Mouse (Mus musculus) liver, embryonic 16.5 days (tissue): ENCODE data around the gene Nmur1. TPM values are rescaled to one million over a fixed set of nuclear protein-coding genes. Genes with fewer than 3 reads are reported as not detected.

Experiments
- ATAC-seq: fragments of 200-750 bp; cut with Nextera tagmentation; 2 replicates; pipeline ENCODE4 v1.8.0; 2017; ENCODE audit warnings: low read depth, mild to moderate bottlenecking, moderate number of reproducible peaks, moderate library complexity
- H3K27ac ChIP-seq: fragments of 300-500 bp; sonication (generic); 2 replicates; pipeline ENCODE4 v1.5.1; 2014; ENCODE audit warnings: mild to moderate bottlenecking, low read length
- H3K27me3 ChIP-seq: fragments of 300-500 bp; sonication (generic); 2 replicates; pipeline ENCODE4 v1.6.1; 2014; ENCODE audit warnings: low read depth, low read length, mixed read lengths; ENCODE audit not compliant: control insufficient read depth, insufficient read depth
- H3K36me3 ChIP-seq: fragments of 300-500 bp; sonication (generic); 2 replicates; pipeline ENCODE4 v1.6.1; 2014; ENCODE audit warnings: mild to moderate bottlenecking; ENCODE audit not compliant: control insufficient read depth, insufficient read depth
- H3K4me1 ChIP-seq: fragments of 300-500 bp; sonication (generic); 2 replicates; pipeline ENCODE4 v1.6.1; 2014; ENCODE audit warnings: low read depth, low read length, mixed read lengths; ENCODE audit not compliant: control insufficient read depth
- H3K4me2 ChIP-seq: fragments of 300-500 bp; sonication (generic); 2 replicates; pipeline ENCODE4 v1.6.1; 2014; ENCODE audit warnings: low read depth, low read length, mixed read lengths
- H3K4me3 ChIP-seq: fragments of 300-500 bp; sonication (generic); 2 replicates; pipeline ENCODE4 v1.5.1; 2014; ENCODE audit warnings: low read depth, mild to moderate bottlenecking, low read length
- H3K9ac ChIP-seq: fragments of 300-500 bp; sonication (generic); 2 replicates; pipeline ENCODE4 v1.6.1; 2014; ENCODE audit warnings: low read depth, low read length
- H3K9me3 ChIP-seq: fragments of 300-500 bp; sonication (generic); replicated peaks from 2 replicates; pipeline ENCODE4 v1.6.1; 2016; ENCODE audit warnings: low read length; ENCODE audit not compliant: control insufficient read depth
- WGBS: fragments of 180-500 bp; shearing (Covaris S2); extraction: QIAGEN DNeasy Blood & Tissue Kit; methylation state at CpG from one replicate; pipeline ENCODE4 v1.1.7; 2014; ENCODE audit not compliant: insufficient replicate concordance; 5-methylcytosine and 5-hydroxymethylcytosine counted together
- polyA plus RNA-seq: library from polyadenylated mRNA; unstranded; fragments of >200 nt; fragmentation: Nextera tagmentation; extraction: Ambion mirVana; gene quantifications from 2 replicates; pipeline ENCODE4 v1.2.1, GENCODE M21; 2015

Nmur1 gene
- polyA plus RNA-seq, 1 experiment from 2014 or later, result not detected

DNA sequence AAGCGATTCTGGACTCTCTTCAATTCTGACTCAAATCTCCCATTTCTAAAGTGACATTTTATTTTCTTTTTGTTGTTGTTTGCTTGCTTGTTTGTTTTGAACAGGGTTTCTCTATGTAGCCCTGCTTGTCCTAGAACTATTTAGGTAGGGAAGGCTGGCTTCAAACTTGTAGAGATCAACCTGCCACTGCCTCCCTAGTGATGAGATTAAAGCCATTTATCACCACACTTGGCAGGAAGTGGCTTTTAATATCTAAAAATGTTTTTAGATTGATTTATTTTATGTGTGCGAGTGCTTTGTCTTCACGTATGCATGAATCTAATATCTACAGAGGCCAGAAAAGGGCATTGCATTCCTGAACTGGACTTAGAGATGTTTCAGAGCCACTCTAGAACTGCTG is 32.8 kb downstream of the Nmur1 start:
- Histone ChIP-seq H3K4me3 (no peak overlapping the region), H3K36me3 (no peaks in the 10 kb centered on the region), H3K4me2 (no peak overlapping the region), H3K9ac (no peak overlapping the region), H3K27me3 (no peaks in the 10 kb centered on the region), H3K9me3 (no peaks in the 10 kb centered on the region), H3K27ac (no peak overlapping the region), H3K4me1 (no peaks in the 10 kb centered on the region)
- no peak for ATAC-seq
- WGBS, result 49% methylated on average over 3 of the region's 3 CpGs

GRCm38 (mm10) chr1:86391425-86391824 is 34.6 kb downstream of the Nmur1 start:
- Histone ChIP-seq H3K9ac (no peak overlapping the region), H3K27ac (no peak overlapping the region), H3K9me3 (no peaks in the 10 kb centered on the region), H3K4me2 (no peak overlapping the region), H3K27me3 (no peaks in the 10 kb centered on the region), H3K4me3 (no peak overlapping the region), H3K4me1 (no peaks in the 10 kb centered on the region), H3K36me3 (no peaks in the 10 kb centered on the region)
- WGBS, result 66% methylated on average over 2 of the region's 2 CpGs
- no peak for ATAC-seq

DNA sequence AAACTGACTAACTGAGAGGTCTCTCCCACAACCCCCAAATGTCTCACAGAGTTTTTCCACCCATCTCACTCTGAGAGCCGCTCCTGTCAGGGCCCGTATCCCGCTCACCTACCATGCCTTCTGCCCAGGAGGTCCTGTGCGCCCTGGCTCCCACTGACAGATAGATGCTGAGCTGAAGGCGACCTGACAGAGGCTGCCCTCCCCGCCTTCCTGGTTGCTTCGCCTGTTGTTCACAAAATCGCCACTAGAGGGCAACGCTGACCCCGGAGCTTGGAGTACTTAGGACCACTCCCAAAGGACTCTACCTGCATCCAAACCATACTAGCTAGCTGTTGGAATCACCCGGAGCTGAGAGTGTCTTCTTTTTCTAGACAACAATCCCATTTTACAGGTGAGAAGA is 36.8 kb downstream of the Nmur1 start:
- H3K27ac ChIP-seq, result no peak overlapping the region
- H3K4me2 ChIP-seq, result no peak overlapping the region
- H3K4me1 ChIP-seq, result no peaks in the 10 kb centered on the region
- no peak overlapping the region for H3K9ac ChIP-seq
- no peaks in the 10 kb centered on the region for H3K27me3 ChIP-seq
- H3K4me3 ChIP-seq, result no peak overlapping the region
- H3K9me3 ChIP-seq, result no peaks in the 10 kb centered on the region
- 2% methylated on average over 11 of the region's 11 CpGs for WGBS
- no peaks in the 10 kb centered on the region for H3K36me3 ChIP-seq
- ATAC-seq, result no peak

DNA sequence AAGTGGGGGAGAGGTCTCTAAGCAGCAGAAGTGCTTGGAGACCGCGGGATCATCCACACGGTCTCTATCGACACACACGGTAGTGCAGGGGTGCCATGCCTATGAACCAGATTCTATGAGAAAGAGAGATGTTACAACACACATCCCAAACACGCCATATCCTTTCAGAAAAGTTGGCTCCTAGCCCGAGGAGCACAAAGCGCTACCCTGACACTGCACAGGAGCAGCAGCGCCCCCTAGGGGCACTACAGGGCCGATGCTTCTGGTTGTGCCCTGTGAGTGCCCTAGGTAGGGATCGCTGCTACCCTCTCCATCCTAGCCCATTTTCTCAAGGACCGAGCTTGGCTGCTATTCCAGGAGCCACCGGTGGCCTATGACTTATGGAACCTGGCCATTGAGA is 45.0 kb downstream of the Nmur1 start:
- 19% methylated on average over 13 of the region's 13 CpGs for whole genome bisulfite sequencing
- Histone ChIP-seq H3K9me3 (no peaks in the 10 kb centered on the region), H3K27ac (no peak overlapping the region), H3K4me2 (peak overlapping the region; percentile 59), H3K4me1 (peaks cover 5% of the 10 kb centered on the region), H3K4me3 (peak overlapping the region; percentile 46), H3K27me3 (no peaks in the 10 kb centered on the region), H3K9ac (peak overlapping the region; percentile 45), H3K36me3 (no peaks in the 10 kb centered on the region)
- ATAC-seq, result peak; percentile 56

DNA sequence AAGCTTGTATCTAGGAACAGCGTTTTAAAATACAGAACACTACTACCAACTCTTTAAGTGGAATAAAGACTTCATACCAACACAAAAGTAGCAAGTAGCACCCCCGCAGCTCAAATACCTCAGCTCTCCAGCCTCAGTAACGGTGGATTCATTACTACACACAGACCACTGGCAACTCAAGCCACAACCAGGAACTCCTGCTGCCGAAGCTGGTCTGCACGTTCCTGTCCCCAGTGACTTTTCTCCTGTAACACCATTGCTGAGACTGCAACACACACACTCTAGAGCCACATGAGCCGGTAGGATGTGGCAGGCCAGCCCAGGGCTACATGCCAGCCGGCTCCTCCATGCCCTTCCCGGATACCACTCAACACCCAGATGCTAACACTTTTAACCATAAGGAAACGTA is 46.9 kb downstream of the Nmur1 start:
- Histone ChIP-seq H3K36me3 (no peaks in the 10 kb centered on the region), H3K27me3 (no peaks in the 10 kb centered on the region), H3K9me3 (no peaks in the 10 kb centered on the region), H3K4me1 (peaks cover 5% of the 10 kb centered on the region), H3K9ac (no peak overlapping the region), H3K4me3 (no peak overlapping the region), H3K27ac (no peak overlapping the region), H3K4me2 (no peak overlapping the region)
- 35% methylated on average over 9 of the region's 9 CpGs for WGBS
- ATAC-seq, result no peak

- ATAC-seq, result no peak
- no peak overlapping the region for H3K27ac ChIP-seq
- no peak overlapping the region for H3K9ac ChIP-seq
- H3K4me1 ChIP-seq, result peaks cover 5% of the 10 kb centered on the region
- no peaks in the 10 kb centered on the region for H3K36me3 ChIP-seq
- H3K4me2 ChIP-seq, result no peak overlapping the region
- H3K9me3 ChIP-seq, result no peaks in the 10 kb centered on the region
- no peaks in the 10 kb centered on the region for H3K27me3 ChIP-seq
- 33% methylated on average over 6 of the region's 6 CpGs for WGBS
- H3K4me3 ChIP-seq, result no peak overlapping the region
Measured at GRCm38 (mm10) chr1:86378662-86379061, 47.4 kb downstream of the Nmur1 start.

GRCm38 (mm10) chr1:86376354-86376753 is 49.7 kb downstream of the Nmur1 start:
- H3K4me3 ChIP-seq, result no peak overlapping the region
- no peak for ATAC-seq
- H3K27me3 ChIP-seq, result no peaks in the 10 kb centered on the region
- H3K9ac ChIP-seq, result no peak overlapping the region
- no peak overlapping the region for H3K4me2 ChIP-seq
- no peaks in the 10 kb centered on the region for H3K9me3 ChIP-seq
- 72% methylated on average over 5 of the region's 5 CpGs for WGBS
- no peak overlapping the region for H3K27ac ChIP-seq
- H3K36me3 ChIP-seq, result no peaks in the 10 kb centered on the region
- H3K4me1 ChIP-seq, result peaks cover 5% of the 10 kb centered on the region

DNA sequence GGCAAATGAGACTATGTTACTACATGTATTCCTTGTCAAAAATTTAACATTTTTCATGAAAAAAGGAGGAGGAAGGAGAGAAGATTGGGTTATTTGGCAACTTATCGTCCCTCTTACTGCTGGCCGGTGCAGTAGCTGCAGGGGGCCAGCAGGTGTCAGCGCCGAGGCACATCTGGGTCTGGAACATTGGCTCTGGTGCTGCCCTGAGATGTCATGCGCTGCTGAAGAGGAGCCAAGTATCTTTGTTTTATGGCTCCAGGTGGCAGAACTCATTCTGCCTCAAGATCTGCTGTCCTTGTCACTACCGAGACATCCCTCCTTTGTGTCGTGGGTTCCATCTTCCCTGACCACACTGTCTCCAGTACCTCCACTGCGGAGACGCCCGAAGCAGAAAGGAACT is 54.0 kb downstream of the Nmur1 start:
- Histone ChIP-seq H3K27ac (no peak overlapping the region), H3K36me3 (no peaks in the 10 kb centered on the region), H3K9ac (no peak overlapping the region), H3K27me3 (no peaks in the 10 kb centered on the region), H3K9me3 (no peaks in the 10 kb centered on the region), H3K4me3 (no peak overlapping the region), H3K4me2 (no peak overlapping the region), H3K4me1 (no peaks in the 10 kb centered on the region)
- no peak for ATAC-seq
- WGBS, result 37% methylated on average over 10 of the region's 10 CpGs

DNA sequence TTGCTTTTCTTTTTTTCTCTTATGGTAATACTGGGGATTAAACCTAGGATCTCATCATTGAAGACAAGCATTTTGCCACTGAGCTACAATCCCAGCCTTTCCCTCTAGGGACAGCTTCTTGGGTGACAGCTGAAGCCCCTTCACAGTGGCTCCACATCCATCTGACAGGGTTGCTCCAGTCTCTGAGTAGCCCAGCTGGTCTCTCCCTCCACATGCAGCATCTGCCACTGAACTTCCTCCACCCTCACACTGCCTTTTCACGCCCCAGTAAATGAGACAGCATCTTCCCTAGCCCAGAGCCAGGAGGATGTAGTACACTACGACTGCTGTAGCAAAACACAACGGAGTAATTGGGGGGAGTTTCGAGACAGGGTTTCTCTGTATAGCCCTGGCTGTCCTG is 57.9 kb downstream of the Nmur1 start:
- ATAC-seq, result no peak
- 44% methylated on average over 4 of the region's 4 CpGs for WGBS
- no peak overlapping the region for H3K4me2 ChIP-seq

DNA sequence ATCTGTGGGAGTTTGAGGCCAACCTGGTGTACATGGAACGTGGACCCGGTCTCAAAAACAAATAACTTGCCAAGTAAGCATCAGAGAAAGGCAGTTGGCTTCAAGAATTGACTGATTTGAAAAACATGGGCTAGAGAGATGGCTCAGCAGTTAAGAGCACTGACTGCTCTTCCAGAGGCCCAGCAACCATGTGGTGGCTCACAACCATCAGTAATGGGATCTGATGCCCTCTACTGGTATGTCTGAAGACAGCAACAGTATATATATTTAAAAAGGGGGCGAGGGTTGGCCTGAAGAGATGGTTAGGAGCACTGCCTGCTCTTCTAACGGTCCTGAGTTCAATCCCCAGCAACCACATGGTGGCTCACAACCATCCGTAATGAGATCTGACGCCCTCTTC is 62.4 kb downstream of the Nmur1 start:
- H3K27me3 ChIP-seq, result no peaks in the 10 kb centered on the region
- H3K4me3 ChIP-seq, result no peak overlapping the region
- no peak for ATAC-seq
- no peak overlapping the region for H3K4me2 ChIP-seq
- no peak overlapping the region for H3K9ac ChIP-seq
- no peaks in the 10 kb centered on the region for H3K36me3 ChIP-seq
- H3K4me1 ChIP-seq, result peaks cover 12% of the 10 kb centered on the region
- 17% methylated on average over 6 of the region's 6 CpGs for WGBS
- H3K27ac ChIP-seq, result no peak overlapping the region
- H3K9me3 ChIP-seq, result no peaks in the 10 kb centered on the region

More for the DNA sequence above, 57.9 kb downstream of the Nmur1 start:
- Histone ChIP-seq H3K4me1 (no peaks in the 10 kb centered on the region; the same call in 1 of the 2 replicates), H3K4me3 (no peak overlapping the region), H3K9ac (no peak overlapping the region), H3K9me3 (no peaks in the 10 kb centered on the region), H3K27ac (no peak overlapping the region), H3K27me3 (no peaks in the 10 kb centered on the region), H3K36me3 (no peaks in the 10 kb centered on the region)
